Mouse (Mus musculus): Measurements from ENCODE around the gene Gm45062.

GRCm38 (mm10) chr6:8617369-8617768, 358.1 kb downstream of the Gm45062 start:
- no peak for TF ChIP-seq IRF4 (IDR thresholded peaks at IDR 0.05; ENCODE audit: low read depth, low read length)
- no peak for TF ChIP-seq ZC3H11A (IDR thresholded peaks at IDR 0.05; ENCODE audit: low read depth, low read length)
- no peak for TF ChIP-seq CTCF (conservative IDR thresholded peaks at IDR 0.05 in 1 of 2, IDR thresholded peaks at IDR 0.05 in 1 of 2; ENCODE audit: low read depth in 2 of 2, low read length in 2 of 2)
- no peak for TF ChIP-seq ZMIZ1 (IDR thresholded peaks at IDR 0.05; ENCODE audit: low read depth, low read length)
- no peak for TF ChIP-seq MAFK (IDR thresholded peaks at IDR 0.05; ENCODE audit: insufficient replicate concordance, low read length)
- no peak for TF ChIP-seq KAT2A (IDR thresholded peaks at IDR 0.05; ENCODE audit: insufficient replicate concordance, low read length)
- TF ChIP-seq TBP (conservative IDR thresholded peaks at IDR 0.05; ENCODE audit: low read depth, low read length) = no peak
- TF ChIP-seq POLR2A (IDR thresholded peaks at IDR 0.05; ENCODE audit: low read depth, low read length) = no peak
- TF ChIP-seq NRF1 (IDR thresholded peaks at IDR 0.05; ENCODE audit: low read depth, low read length) = no peak
- TF ChIP-seq ZKSCAN1 (IDR thresholded peaks at IDR 0.05; ENCODE audit: borderline replicate concordance, low read depth, low read length) = no peak
- TF ChIP-seq SMC3 (IDR thresholded peaks at IDR 0.05; ENCODE audit: low read depth, low read length) = no peak
- no peak for TF ChIP-seq POLR2AphosphoS2 (IDR thresholded peaks at IDR 0.05; ENCODE audit: low read depth, low read length)
- no peak for TF ChIP-seq MAX (IDR thresholded peaks at IDR 0.05; ENCODE audit: low read length)
- no peak for TF ChIP-seq ELF1 (IDR thresholded peaks at IDR 0.05; ENCODE audit: low read depth, low read length)
